Mouse (Mus musculus) embryonic stem cell, embryonic (primary cell): ENCODE results near the gene Arxes2.
"Not testable (repeated sequence)": the region's sequence is repeated elsewhere in the genome, so short reads cannot be mapped to it uniquely, and the experiment has no call there.

Experiments used
- CTCF ChIA-PET, 4 experiments: fragments of 300-600 bp in 2 of 4; fragments of 350-600 bp in 2 of 4; sonication (Branson Sonifier 250); formaldehyde crosslinking; loops; one replicate each; lab custom pipeline; 2022; ENCODE audit warnings: inconsistent platforms in 2 of 4; lab: Charles Lee
- POLR2A ChIA-PET, 4 experiments: fragments of 300-600 bp in 2 of 4; fragments of 350-600 bp in 2 of 4; sonication (Branson Sonifier 250); formaldehyde crosslinking; loops; one replicate each; lab custom pipeline; 2022; ENCODE audit warnings: antibody characterized with exemption in 4 of 4, inconsistent platforms in 1 of 4; lab: Charles Lee

Arxes2 gene

GRCm38 (mm10) chrX:136007199-136007843 is 13.7 kb downstream of the Arxes2 start:
- CTCF ChIA-PET = interaction anchor here in 1 of 4 experiments (0.6 kb wide), 1 partner anchor 75 kb away, joined by 4 read pairs; no protein-coding TSS in a partner anchor
- POLR2A ChIA-PET = interaction anchor here in 1 of 4 experiments (1.2 kb wide), 1 partner anchor 31 kb away, joined by 3 read pairs; no protein-coding TSS in a partner anchor

- POLR2A ChIA-PET = no interaction called here
- CTCF ChIA-PET = interaction anchor here in 1 of 4 experiments (0.8 kb wide), 1 partner anchor 33 kb away, joined by 3 read pairs; no protein-coding TSS in a partner anchor
Observed at GRCm38 (mm10) chrX:136014392-136014791, 20.8 kb downstream of the Arxes2 start.

- ChIA-PET POLR2A (no interaction called here), CTCF (no interaction called here)
Observed at GRCm38 (mm10) chrX:136030331-136030730, 36.7 kb downstream of the Arxes2 start.

- CTCF ChIA-PET, POLR2A ChIA-PET: not testable (repeated sequence)
Observed at GRCm38 (mm10) chrX:136032799-136033763, 39.5 kb downstream of the Arxes2 start, which contains the start of gene Arxes1. TSS of gene Arxes1 (plus strand) at chrX:136033367.

DNA sequence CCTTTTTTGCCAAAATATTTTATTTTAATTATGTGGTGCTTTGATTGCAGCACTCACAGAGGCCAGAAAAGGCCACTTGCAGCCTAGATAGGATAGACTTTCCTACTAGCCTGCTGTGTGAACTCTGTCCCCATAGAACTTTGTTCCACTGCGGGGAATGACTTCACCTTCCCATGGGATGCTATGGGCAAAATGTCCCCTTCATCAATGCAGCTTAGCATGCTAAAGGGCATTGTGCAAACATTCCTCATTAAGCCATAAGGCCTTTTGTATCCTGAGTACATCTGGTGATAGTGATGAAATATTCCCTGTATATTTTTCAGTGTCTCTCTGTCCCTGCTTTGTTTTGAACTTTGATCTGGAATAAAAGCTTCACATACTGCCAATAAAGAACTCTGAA is 50.1 kb downstream of the Arxes2 start:
- POLR2A ChIA-PET = no interaction called here

More for the DNA sequence above, 50.1 kb downstream of the Arxes2 start:
- CTCF ChIA-PET = no interaction called here
